Mouse (Mus musculus) adrenal gland (tissue): ENCODE results near the gene Dusp6.
"Not testable (repeated sequence)": the region's sequence is repeated elsewhere in the genome, so short reads cannot be mapped to it uniquely, and the experiment has no call there.

ENCODE experiments used
- intact Hi-C: fragments of 180-260 bp; cut with DNase I; formaldehyde crosslinking; loops from one replicate; pipeline ENCODE4 v1.15.1; 2025
- long read RNA-seq, 2 experiments: library from polyadenylated mRNA; unstranded; transcript quantifications; one replicate each; pipeline ENCODE4 v2.0.0; 2020; ENCODE audit warnings: borderline replicate concordance in 1 of 2; ENCODE audit not compliant: insufficient replicate concordance in 1 of 2

Gene Dusp6
- long read RNA-seq, experiment 1, transcript Dusp6-201 (3 exons, 2,796 nt): major isoform, 88 of 105 reads
- long read RNA-seq, experiment 1, partial matches to known transcripts: 11 of 105 reads
- long read RNA-seq, experiment 1, other reads (novel, unspliced or antisense): 2 of 105 reads
- long read RNA-seq, experiment 2, transcript Dusp6-201 (3 exons, 2,796 nt): major isoform, 21 of 23 reads
- long read RNA-seq, experiment 2, partial matches to known transcripts: 0 of 23 reads
- long read RNA-seq, experiment 2, other reads (novel, unspliced or antisense): 1 of 23 reads

- intact Hi-C loops: loop anchor here (5.0 kb wide), 4 partner anchors 71 to 314 kb away; no protein-coding TSS in a partner anchor
These were observed at the start of gene Dusp6 for GRCm38 (mm10) chr10:99262867-99263379. TSS of gene Dusp6 (plus strand) at chr10:99263231.

GRCm38 (mm10) chr10:99214421-99215299 lies 48.4 kb upstream of the Dusp6 start:
- intact Hi-C loops: no loop called here

DNA sequence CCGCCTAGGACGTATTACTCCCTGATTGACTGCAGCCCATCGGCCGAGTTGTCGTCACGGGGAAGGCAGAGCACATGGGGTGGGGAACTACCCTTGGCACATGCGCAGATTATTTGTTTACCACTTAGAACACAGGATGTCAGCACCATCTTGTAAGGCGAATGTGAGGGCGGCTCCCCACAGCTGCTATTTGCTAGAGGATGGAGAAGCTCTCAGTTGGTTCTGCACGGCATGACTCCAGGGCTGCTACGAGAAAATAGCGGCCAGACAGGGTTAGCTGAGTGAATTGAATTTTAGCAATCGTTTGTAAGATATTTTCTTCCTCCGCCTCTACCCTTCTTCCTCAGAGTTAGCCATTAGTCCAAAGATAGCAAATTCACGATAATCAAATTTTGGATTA lies 46.5 kb upstream of the Dusp6 start:
- intact Hi-C loops: not testable (repeated sequence)

GRCm38 (mm10) chr10:99221540-99221939 lies 41.5 kb upstream of the Dusp6 start:
- intact Hi-C loops: no loop called here

DNA sequence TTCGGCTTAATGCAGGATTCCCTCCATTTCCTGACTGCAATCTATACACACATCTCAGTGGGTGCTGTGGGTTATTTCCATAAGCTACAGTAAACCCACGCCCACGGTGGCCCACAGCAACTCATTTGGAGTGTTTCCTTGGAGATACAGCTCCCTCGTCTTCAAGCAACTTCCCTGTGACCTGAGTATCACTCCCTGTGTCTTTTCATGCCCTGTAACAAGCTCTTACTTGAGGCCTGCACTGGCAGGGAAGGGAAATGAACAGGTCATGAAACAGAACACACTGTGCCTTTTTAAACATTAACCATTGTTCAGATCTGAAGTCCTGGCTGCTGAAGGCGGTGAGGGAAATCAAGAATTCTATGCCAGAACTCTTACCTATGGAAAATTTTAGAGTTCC lies 40.3 kb upstream of the Dusp6 start:
- intact Hi-C loops: no loop called here

DNA sequence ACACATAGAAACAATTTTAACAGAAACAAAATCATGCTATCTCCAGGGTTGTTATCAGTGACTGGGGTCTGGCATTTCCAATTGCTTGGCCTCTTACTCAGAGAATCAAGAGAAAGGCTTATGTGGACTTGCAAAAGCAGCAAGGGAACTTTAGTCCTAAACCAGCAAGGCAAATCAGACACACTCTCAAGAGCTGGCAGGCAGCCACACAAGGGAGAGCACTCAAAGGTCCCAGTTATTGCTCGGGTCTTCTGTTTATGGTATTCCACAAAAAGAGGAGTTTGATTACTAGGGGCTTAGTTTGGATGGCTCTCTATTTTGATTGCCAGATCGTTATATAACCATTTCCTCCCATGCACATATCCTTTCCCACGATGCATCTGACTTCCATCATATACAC lies 38.8 kb upstream of the Dusp6 start:
- intact Hi-C loops: no loop called here

GRCm38 (mm10) chr10:99226782-99227181 lies 36.2 kb upstream of the Dusp6 start:
- intact Hi-C loops: no loop called here

DNA sequence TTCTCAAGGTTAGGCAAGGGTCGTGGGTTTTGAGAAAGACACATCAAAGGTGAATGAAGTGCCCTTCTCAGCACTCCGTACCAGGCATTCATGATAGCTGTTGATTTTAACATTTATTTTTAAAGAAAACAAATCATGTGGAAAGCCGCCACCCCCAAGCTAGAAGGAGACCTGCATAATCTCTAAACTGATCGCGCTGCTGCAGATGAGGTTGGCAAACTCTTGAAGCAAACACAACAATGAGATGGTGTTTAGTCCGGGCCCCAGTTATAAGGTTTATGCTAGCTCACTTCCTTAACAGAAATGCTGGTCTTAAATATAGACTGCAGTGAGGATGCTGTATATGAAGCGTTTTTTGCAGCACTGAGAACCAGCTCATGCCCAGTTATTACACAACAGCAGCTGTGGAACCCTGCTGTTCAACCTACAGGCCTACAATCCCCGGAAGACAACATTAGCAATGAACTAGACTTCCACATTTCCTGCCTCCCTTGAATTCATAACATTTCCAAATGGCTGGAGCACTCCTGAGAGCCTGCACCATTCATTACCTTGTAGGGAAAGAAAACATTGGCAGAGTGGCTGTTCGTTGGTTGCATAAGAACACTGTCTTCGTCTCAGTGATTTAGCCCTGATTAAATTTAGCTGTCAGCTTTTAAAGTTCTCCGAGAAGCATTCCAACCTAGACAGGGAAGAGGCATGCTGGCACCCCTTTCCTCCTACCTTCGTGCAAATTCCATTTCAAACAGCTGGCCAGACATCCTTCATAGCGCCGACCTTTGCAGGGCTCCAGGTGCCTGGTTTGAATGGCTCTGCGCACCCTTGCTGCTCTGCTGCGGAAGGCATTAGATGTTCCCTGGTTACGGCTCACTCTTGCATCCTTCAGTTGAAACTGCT lies 34.8 kb upstream of the Dusp6 start:
- intact Hi-C loops: no loop called here

GRCm38 (mm10) chr10:99229031-99229684 lies 33.9 kb upstream of the Dusp6 start:
- intact Hi-C loops: no loop called here

- intact Hi-C loops: no loop called here
These were observed 30.4 kb upstream of the Dusp6 start for GRCm38 (mm10) chr10:99232518-99233227.

GRCm38 (mm10) chr10:99234336-99234735 lies 28.7 kb upstream of the Dusp6 start:
- intact Hi-C loops: no loop called here

- intact Hi-C loops: no loop called here
These were observed 27.9 kb upstream of the Dusp6 start for GRCm38 (mm10) chr10:99235081-99235480.

DNA sequence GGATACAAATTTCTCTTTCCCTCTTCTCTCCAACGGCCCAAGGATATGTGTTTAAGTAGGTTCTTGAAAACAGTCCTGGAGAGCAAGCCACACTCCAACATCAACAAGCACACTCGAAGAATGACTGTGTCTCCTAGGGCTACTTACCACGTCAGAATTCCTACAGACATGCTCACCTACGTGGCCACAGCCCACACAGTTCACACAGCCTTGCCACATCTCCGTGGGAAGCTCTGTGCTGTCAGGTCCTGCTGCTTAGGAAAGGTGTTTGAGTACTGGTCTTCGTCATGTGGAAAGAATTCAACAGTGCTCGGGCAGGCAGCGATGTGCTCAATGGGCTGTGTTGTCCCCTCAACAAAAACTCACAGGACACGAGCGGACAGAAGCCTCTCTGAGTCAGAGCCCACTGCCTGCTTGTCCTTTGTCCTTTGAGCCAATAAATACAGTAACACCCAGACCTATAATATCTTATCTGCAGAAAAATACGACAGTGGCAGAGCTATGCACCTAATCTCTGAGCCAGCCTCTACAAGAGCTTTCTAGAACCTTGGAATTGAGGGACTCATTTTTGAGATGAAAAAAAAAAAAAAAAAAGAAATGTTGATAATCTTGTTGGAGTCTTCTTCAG lies 25.7 kb upstream of the Dusp6 start:
- intact Hi-C loops: no loop called here

DNA sequence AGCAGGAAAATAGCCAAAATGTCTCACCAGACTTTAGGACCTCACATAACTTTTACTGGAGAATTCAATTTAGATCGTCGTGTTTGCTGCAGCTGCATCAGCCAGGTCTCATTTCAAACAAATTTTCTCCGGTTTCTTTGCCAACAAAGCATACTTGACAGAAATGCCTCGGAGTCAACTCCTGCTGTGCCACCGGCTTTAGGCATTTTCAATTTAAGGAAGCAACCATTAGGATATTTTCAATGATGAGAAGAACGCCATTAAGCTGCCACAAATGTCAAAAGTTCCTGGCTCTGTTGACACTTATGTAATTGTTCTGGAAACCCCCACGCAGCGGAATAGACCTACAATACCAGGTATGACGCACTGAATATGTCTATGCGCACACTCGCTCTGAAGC lies 24.5 kb upstream of the Dusp6 start:
- intact Hi-C loops: no loop called here

DNA sequence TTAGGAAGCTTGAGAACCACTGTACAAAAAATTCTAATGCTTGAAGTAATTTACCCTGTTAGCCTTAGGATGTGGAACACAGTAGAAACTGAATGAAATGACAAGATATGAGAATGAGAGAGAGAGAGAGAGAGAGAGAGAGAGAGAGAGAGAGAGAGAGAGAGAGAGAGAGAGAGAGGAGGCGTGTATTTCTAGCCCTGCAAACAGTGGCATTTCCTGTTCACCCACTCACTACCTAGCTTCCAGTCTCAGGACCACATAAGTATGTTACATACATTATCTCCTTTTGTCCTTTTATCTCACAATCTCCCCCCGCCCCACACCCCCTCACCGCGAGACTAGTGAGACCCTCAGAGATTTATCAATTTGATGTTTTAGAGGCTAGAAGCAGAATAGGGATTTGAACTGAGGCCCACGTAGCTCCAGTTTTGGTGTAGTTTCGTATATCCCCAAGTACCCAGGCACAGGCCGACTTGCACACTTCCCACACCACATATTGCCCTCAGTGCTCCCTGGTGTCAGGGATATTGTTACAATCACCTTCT lies 21.7 kb upstream of the Dusp6 start:
- intact Hi-C loops: no loop called here

- intact Hi-C loops: no loop called here
These were observed 21.0 kb upstream of the Dusp6 start for GRCm38 (mm10) chr10:99241829-99242711.

GRCm38 (mm10) chr10:99242721-99243120 lies 20.3 kb upstream of the Dusp6 start:
- intact Hi-C loops: no loop called here

GRCm38 (mm10) chr10:99243907-99244489 lies 19.0 kb upstream of the Dusp6 start:
- intact Hi-C loops: no loop called here
